Comparison of ENCODE assay signal across 8 mouse cellular contexts in the genomic region with DNA sequence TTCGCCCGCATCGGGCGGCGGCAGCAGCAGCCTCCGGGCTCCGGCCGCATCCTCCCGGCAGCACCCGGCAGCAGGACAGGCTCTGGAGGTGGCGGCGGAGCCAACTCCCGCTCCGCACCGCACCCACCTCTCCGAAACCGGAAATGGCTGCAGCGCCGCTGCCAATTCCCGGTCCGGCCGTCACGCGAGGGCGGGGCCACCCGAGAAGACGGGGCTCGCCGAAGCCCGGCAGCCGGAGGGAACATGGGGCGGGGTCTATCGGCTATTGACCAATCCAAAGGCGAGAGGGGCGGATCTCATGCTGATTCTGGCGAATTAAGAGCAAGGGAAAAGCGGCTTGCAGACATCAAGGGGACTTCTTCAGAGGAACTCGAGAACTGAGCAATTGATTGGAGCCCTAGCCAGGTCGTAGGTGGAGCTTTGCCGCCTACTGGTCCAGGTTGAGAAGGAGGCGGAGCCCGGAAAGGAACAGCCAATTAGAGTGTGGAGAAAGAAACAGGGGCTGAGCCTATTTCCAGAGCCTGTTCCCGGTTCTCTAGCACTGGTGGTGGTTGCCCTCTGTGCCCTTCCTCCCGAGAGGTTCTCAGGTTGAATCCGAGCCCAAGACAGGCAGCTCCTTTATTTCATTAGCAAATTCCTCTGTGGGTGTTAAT. TPM values are rescaled to one million over a fixed set of nuclear protein-coding genes. Genes with fewer than 3 reads are reported as not detected.
DNase-seq lines count a peak whose midpoint lies in the region; ATAC-seq and TF ChIP-seq lines count a peak whose summit lies in the region.

A gene (minus strand): TSS at position 234 of the 653 bp plus-strand sequence.

- peak within 1 kb of the TSS; percentile 91 for H3K9ac ChIP-seq in MEL (ENCODE audit: control insufficient read depth, low read depth, low read length, poor library complexity, severe bottlenecking)
- H3K9ac ChIP-seq in forebrain, postnatal 0 days, result peak within 1 kb of the TSS; percentile 85
- peak within 1 kb of the TSS; percentile 88 for H3K9ac ChIP-seq in lung, embryonic 15.5 days

- H3K4me2 ChIP-seq in forebrain, postnatal 0 days (ENCODE audit: low read depth), result peak within 1 kb of the TSS; percentile 96
- peak within 1 kb of the TSS; percentile 85 for H3K4me2 ChIP-seq in lung, embryonic 15.5 days

- TF ChIP-seq CTCF in MEL (IDR thresholded peaks at IDR 0.05 in 2 of 3, conservative IDR thresholded peaks at IDR 0.05 in 1 of 3; ENCODE audit: control insufficient read depth in 1 of 3, insufficient read depth in 1 of 3, low read depth in 2 of 3, low read length in 3 of 3, poor library complexity in 1 of 3, severe bottlenecking in 1 of 3), result no peak
- no peak for TF ChIP-seq CTCF in cerebellum, adult 2 months (IDR thresholded peaks at IDR 0.05; ENCODE audit: borderline replicate concordance, insufficient read depth, low read depth, low read length)
- TF ChIP-seq CTCF in forebrain, postnatal 0 days (IDR thresholded peaks at IDR 0.05; ENCODE audit: low read depth), result no peak

- no peaks in the 10 kb centered on the region for H3K9me3 ChIP-seq in MEL (replicated peaks; ENCODE audit: insufficient read depth, low read length)
- H3K9me3 ChIP-seq in forebrain, postnatal 0 days (ENCODE audit: low read length), result no peaks in the 10 kb centered on the region
- no peaks in the 10 kb centered on the region for H3K9me3 ChIP-seq in lung, embryonic 15.5 days

- peak; percentile 99 for ATAC-seq in forebrain, postnatal 0 days
- peak; percentile 99 for ATAC-seq in lung, embryonic 15.5 days (ENCODE audit: borderline replicate concordance, extremely low read depth, low FRiP score, low TSS enrichment)

- TF ChIP-seq RAD21 in MEL (IDR thresholded peaks at IDR 0.05; ENCODE audit: low read depth, low read length), result no peak

- peaks cover 0 to 10% of the 10 kb centered on the region in 2 experiments; a peak in 3 of 4 replicates for H3K36me3 ChIP-seq in MEL (ENCODE audit: control insufficient read depth in 1 of 2, insufficient read depth in 2 of 2, low read length in 2 of 2)
- H3K36me3 ChIP-seq in forebrain, postnatal 0 days (ENCODE audit: insufficient read depth), result no peaks in the 10 kb centered on the region
- no peaks in the 10 kb centered on the region for H3K36me3 ChIP-seq in lung, embryonic 15.5 days

- peaks cover 0 to 4% of the 10 kb centered on the region in 2 experiments; a peak in 1 of 4 replicates for H3K4me1 ChIP-seq in MEL (ENCODE audit: control insufficient read depth in 1 of 2, insufficient read depth in 2 of 2, low read length in 2 of 2)
- peaks cover 3% of the 10 kb centered on the region; the same call in 1 of the 2 replicates for H3K4me1 ChIP-seq in cerebellum, adult 2 months (ENCODE audit: control insufficient read depth, insufficient read depth, low read length)
- peaks cover 8% of the 10 kb centered on the region; the same call in 1 of the 2 replicates for H3K4me1 ChIP-seq in forebrain, postnatal 0 days (ENCODE audit: insufficient read depth)
- H3K4me1 ChIP-seq in lung, embryonic 15.5 days, result peaks cover 15% of the 10 kb centered on the region

- TF ChIP-seq POLR2A in MEL (IDR thresholded peaks at IDR 0.05; ENCODE audit: control insufficient read depth in 1 of 2, insufficient read depth in 1 of 2, low read depth in 1 of 2, low read length in 2 of 2, poor library complexity in 1 of 2), result peak; percentile 86 to 89
- TF ChIP-seq POLR2A in cerebellum, adult 2 months (IDR thresholded peaks at IDR 0.05; ENCODE audit: borderline replicate concordance, insufficient read depth, low read length), result peak; percentile 85

- peaks cover 23% of the 10 kb centered on the region for H3K79me2 ChIP-seq in MEL (ENCODE audit: control insufficient read depth, insufficient read depth, low read length, poor library complexity)

- no peak for TF ChIP-seq EP300 in MEL (IDR thresholded peaks at IDR 0.05; ENCODE audit: low read depth in 1 of 2, low read length in 2 of 2)

- peak; percentile 99 for DNase-seq in MEL (ENCODE audit: low read depth, low spot score)
- peak; percentile 100 for DNase-seq in cerebellum, adult 2 months
- DNase-seq in forebrain, postnatal 0 days, result peak; percentile 99
- peak; percentile 99 for DNase-seq in heart, postnatal 4 days
- peak; percentile 99 to 100 for DNase-seq in layer of hippocampus, adult 8-10 months (ENCODE audit: low spot score in 2 of 2)
- DNase-seq in ovary, adult 18-20 months (ENCODE audit: low spot score), result peak; percentile 99
- DNase-seq in thymus, postnatal 0 days (ENCODE audit: low spot score), result peak; percentile 98

- peak within 1 kb of the TSS; percentile 94 to 95 for H3K4me3 ChIP-seq in MEL (ENCODE audit: control insufficient read depth in 1 of 2, insufficient read depth in 1 of 2, low read depth in 2 of 2, low read length in 2 of 2)
- peak within 1 kb of the TSS; percentile 81 for H3K4me3 ChIP-seq in cerebellum, adult 2 months (replicated peaks; ENCODE audit: insufficient read depth, low read depth, low read length)
- peak within 1 kb of the TSS; percentile 97 for H3K4me3 ChIP-seq in forebrain, postnatal 0 days (ENCODE audit: low read depth, low read length)
- peak within 1 kb of the TSS; percentile 98 for H3K4me3 ChIP-seq in lung, embryonic 15.5 days

- WGBS in cerebellum, adult 2 months, result under 1% methylated on average over 45 of the region's 45 CpGs
- 2% methylated on average over 45 of the region's 45 CpGs for WGBS in forebrain, postnatal 0 days
- WGBS in lung, embryonic 15.5 days, result under 1% methylated on average over 45 of the region's 45 CpGs

- H3K27me3 ChIP-seq in MEL (ENCODE audit: control insufficient read depth in 1 of 2, insufficient read depth in 2 of 2, low read length in 2 of 2), result no peaks in the 10 kb centered on the region
- H3K27me3 ChIP-seq in cerebellum, adult 2 months (ENCODE audit: control insufficient read depth, insufficient read depth, low read length), result no peaks in the 10 kb centered on the region
- no peaks in the 10 kb centered on the region for H3K27me3 ChIP-seq in forebrain, postnatal 0 days (ENCODE audit: insufficient read depth, low read length)
- H3K27me3 ChIP-seq in lung, embryonic 15.5 days, result no peaks in the 10 kb centered on the region

- H3K27ac ChIP-seq in MEL (ENCODE audit: control insufficient read depth, low read depth, low read length), result peak within 1 kb of the TSS; percentile 40; the same call in 1 of the 2 replicates
- peak within 1 kb of the TSS; percentile 71 for H3K27ac ChIP-seq in cerebellum, adult 2 months (ENCODE audit: insufficient read depth, low read length)
- peak within 1 kb of the TSS; percentile 82 for H3K27ac ChIP-seq in forebrain, postnatal 0 days (ENCODE audit: low read depth, low read length)
- H3K27ac ChIP-seq in lung, embryonic 15.5 days, result peak within 1 kb of the TSS; percentile 85

TF ChIP-seq in MEL, 35 proteins besides CTCF, POLR2A, EP300 and RAD21 (continues in another document):
- TF ChIP-seq CHD1 (IDR thresholded peaks at IDR 0.05; ENCODE audit: low read depth, low read length) (no peak), USF2 (IDR thresholded peaks at IDR 0.05; ENCODE audit: borderline replicate concordance in 1 of 2, insufficient read depth in 1 of 2, low read depth in 1 of 2, low read length in 2 of 2) (no peak), MEF2A (IDR thresholded peaks at IDR 0.05; ENCODE audit: extremely low read depth, insufficient replicate concordance, low read depth, low read length, poor library complexity, severe bottlenecking) (no peak), UBTF (IDR thresholded peaks at IDR 0.05; ENCODE audit: borderline replicate concordance, insufficient read depth, low read depth, low read length) (no peak), E2F4 (IDR thresholded peaks at IDR 0.05; ENCODE audit: borderline replicate concordance, low read depth, low read length) (no peak), ZMIZ1 (IDR thresholded peaks at IDR 0.05; ENCODE audit: low read depth, low read length) (peak; percentile 20; the same call in 1 of the 2 replicates), TAL1 (IDR thresholded peaks at IDR 0.05; ENCODE audit: low read length) (no peak), GATA1 (IDR thresholded peaks at IDR 0.05; ENCODE audit: low read depth, low read length) (no peak), KAT2A (conservative IDR thresholded peaks at IDR 0.05; ENCODE audit: low read depth, low read length) (no peak; the same call in 1 of the 2 replicates), ZKSCAN1 (IDR thresholded peaks at IDR 0.05; ENCODE audit: low read depth, low read length) (no peak), MYC (IDR thresholded peaks at IDR 0.05; ENCODE audit: low read depth, low read length) (no peak), NRF1 (IDR thresholded peaks at IDR 0.05; ENCODE audit: insufficient read depth, low read depth, low read length, poor library complexity, severe bottlenecking) (no peak), TCF12 (IDR thresholded peaks at IDR 0.05; ENCODE audit: low read depth, low read length) (0 out of 2 replicates have a peak, but pooled peaks have one; percentile 39), MXI1 (IDR thresholded peaks at IDR 0.05; ENCODE audit: low read depth, low read length) (no peak), TBP (IDR thresholded peaks at IDR 0.05; ENCODE audit: low read depth, low read length) (peak; percentile 74; the same call in 1 of the 2 replicates), POLR2AphosphoS2 (IDR thresholded peaks at IDR 0.05; ENCODE audit: low read length) (peak; percentile 76), POLR2AphosphoS5 (IDR thresholded peaks at IDR 0.05; ENCODE audit: borderline replicate concordance, low read depth, low read length) (no peak), ETS1 (IDR thresholded peaks at IDR 0.05; ENCODE audit: low read depth, low read length) (0 out of 2 replicates have a peak, but pooled peaks have one; percentile 31), NELFE (IDR thresholded peaks at IDR 0.05; ENCODE audit: low read depth, low read length) (peak; percentile 63), JUND (IDR thresholded peaks at IDR 0.05; ENCODE audit: low read depth, low read length) (no peak), SMC3 (IDR thresholded peaks at IDR 0.05; ENCODE audit: low read depth, low read length) (no peak), CHD2 (IDR thresholded peaks at IDR 0.05; ENCODE audit: low read length) (peak; percentile 76), RCOR1 (IDR thresholded peaks at IDR 0.05; ENCODE audit: low read depth, low read length) (no peak)

RNA-seq across cellular contexts. Expression of the gene that starts here (rescaled TPM):
- 61.6 and 64.6 TPM in 2 replicates for total RNA-seq in MEL (2012; rRNA removed)
- polyA plus RNA-seq in MEL (2012; ENCODE audit: insufficient read depth in 1 of 2, insufficient read length in 2 of 2, low read depth in 1 of 2, low replicate concordance in 2 of 2, missing spikeins in 1 of 2), result 10 to 100 TPM in 1 of 2 experiments, not detected in 1; 75.9 TPM
- polyA plus RNA-seq in cerebellum, adult 2 months (2012; rRNA removed), result 23.3 and 25.2 TPM in 2 replicates
- 53.5 and 69.2 TPM in 2 replicates for total RNA-seq in forebrain, postnatal 0 days (2014; rRNA removed)
- polyA plus RNA-seq in forebrain, postnatal 0 days (2015; fragmentation: Nextera tagmentation; extraction: Ambion mirVana), result 73.1 and 84.9 TPM in 2 replicates
- 10 to 100 TPM; 65.1 to 68.9 TPM for total RNA-seq in heart, postnatal 4 days (2021)
- 10 to 100 TPM; 32.5 to 50.1 (median 37.4) TPM for total RNA-seq in layer of hippocampus, adult 8-10 months (2022)
- polyA plus RNA-seq in lung, embryonic 15.5 days (2015; fragmentation: Nextera tagmentation; extraction: Ambion mirVana), result 95.8 and 105 TPM in 2 replicates
- polyA plus RNA-seq in thymus, postnatal 0 days (2015; fragmentation: Nextera tagmentation; extraction: Ambion mirVana), result 76.9 and 83.3 TPM in 2 replicates

Comparison
In these comparisons a context has a peak if more than half of its experiments do, and no peak if none do; other contexts are left out.
1. Peak in every context shown above with its lines: DNase-seq, ATAC-seq, H3K4me3 ChIP-seq and H3K27ac ChIP-seq.